Mouse (Mus musculus) adrenal gland, adult (tissue): ENCODE measurements around the gene Rgs19.

Experiments used
- DNase-seq, 2 experiments: peaks; one replicate each; pipeline ENCODE4 v3.0.0; 2022 to 2023; ENCODE audit warnings: low spot score in 1 of 2; ENCODE audit not compliant: inconsistent age in 2 of 2

Gene Rgs19

DNA sequence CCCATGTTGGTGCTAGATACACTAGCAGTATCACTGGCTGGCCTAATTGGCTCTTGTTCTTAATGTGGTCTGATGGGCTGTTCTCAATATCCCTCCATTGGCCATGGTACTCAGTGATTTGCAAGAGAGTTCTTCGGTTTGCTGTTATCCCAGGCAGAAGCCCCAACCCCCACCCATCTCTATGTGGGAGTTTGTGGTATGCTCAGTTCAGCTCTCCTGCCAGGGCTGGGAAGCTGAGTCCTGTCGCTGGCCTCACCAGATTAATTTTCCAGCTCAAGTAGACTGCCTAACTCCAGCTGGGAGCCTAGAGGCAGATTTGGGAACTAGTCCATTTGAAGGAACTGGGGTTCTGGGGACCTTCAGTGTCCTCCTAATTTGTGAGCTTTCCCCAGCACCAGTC, 36.3 kb downstream of the Rgs19 start:
- DNase-seq: no peak

DNA sequence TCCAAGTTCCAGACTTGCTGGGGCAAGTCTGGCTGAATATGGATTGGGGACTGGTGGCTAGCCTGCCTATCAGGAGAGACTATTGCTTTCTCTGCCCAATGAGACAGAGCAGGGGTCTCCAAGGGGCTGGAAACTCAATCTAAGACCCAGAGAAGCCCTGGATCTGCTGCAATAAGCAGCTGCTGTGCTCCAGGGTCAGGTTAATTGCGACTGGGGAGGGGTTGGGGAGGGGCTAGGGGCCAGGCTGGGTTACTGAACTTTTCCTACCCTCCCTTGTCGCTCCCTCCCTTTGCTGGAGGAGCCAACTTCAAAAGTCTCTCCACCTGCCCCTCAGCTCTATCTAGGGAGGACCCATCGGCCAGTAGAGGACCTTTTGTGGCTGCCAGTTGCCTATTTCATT, 37.0 kb downstream of the Rgs19 start, which contains the start of gene Gm29797:
TSS of gene Gm29797 (plus strand) at position 301 of the 400 bp plus-strand sequence.
- no peak for DNase-seq

DNA sequence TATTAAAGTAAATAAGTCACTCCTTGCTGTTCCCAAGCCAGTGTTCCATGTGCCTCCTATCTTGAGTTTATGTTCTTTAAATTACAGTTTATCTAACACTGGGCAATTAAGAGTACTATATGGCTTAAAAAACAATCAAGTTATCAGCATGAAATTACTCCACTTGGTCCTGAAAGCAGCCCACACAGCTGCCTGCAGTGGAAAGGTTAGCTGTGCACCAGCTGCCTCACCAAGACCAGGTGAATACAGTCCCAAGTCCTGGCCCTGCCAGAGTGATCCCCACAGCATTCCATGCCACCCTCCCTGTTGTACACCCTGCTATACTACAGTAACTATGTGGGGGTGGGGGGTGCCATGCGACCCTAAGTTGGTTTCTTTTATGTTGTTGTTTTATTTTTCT, 40.3 kb downstream of the Rgs19 start:
- no peak for DNase-seq

DNA sequence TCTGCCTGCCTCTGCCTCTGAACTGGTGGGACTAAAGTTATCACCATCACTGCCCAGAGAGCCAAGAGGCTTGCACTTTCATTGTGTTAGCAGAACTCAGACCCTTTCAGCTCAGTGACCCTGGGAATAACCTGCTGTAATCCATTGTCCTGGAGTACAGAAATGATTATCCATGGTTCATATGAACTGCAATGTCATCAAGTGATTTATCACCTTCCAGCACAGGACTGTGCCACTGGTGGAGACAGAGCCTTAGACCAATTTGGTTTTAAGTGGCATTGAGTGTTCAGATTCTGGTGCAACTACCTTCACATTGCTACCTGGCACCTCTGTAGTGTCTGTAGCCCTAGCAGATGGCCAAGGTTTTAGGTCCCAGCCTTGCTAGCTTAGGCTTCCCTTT, 40.7 kb downstream of the Rgs19 start:
- DNase-seq: no peak

DNA sequence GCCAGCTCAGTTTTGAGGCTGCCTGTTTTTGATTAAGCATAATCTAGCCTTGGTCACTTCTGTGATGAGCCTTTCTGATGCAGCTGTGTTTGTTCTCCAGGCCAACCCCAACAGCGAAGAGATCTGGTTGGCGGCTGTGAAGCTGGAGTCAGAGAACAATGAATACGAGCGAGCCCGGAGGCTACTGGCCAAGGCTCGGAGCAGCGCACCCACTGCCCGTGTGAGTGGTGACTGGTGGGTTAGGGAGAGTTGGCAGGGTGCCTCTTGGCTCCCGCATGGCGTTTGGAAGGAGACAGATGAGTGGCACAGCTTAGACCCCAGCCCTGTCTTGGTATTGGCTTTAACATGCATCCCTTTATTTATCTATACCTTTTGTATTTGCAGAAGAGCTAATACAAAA, 44.9 kb downstream of the Rgs19 start:
- no peak for DNase-seq

DNA sequence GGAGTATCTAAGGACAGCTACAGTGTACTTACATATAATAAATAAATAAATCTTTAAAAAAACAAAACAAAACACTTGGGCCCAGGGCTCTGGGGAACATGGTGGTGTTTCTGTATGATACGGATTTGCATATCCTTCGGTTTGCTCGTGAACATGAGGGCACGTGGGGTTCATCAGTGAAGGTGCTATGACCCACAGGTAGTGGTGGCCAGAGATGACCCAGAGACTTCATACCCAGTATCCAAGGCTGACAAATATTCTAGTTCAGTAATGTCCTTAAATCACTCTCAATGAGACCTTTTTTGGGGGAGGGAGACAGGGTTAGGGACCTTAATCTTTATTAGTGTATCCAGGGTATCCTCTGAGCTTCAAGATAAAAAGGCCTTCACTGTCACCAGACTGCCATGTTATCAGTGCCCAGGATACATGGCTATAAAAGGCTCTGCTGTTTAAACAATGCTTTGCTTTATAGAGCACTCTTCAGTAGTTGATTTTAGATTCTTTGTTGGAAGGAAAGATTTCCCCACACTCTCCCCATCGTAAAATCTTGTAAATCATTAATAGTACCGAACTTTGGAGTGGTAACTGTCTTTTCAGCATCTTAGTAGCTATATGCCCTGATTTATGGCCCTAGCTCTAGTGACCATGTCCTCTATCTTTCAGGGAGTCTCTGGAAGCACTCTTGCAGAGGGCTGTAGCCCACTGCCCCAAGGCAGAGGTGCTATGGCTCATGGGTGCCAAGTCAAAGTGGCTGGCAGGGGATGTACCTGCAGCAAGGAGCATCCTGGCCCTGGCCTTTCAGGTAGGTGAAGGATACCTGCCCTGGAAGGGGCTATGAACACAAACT, 46.9 kb downstream of the Rgs19 start:
- no peak for DNase-seq

DNA sequence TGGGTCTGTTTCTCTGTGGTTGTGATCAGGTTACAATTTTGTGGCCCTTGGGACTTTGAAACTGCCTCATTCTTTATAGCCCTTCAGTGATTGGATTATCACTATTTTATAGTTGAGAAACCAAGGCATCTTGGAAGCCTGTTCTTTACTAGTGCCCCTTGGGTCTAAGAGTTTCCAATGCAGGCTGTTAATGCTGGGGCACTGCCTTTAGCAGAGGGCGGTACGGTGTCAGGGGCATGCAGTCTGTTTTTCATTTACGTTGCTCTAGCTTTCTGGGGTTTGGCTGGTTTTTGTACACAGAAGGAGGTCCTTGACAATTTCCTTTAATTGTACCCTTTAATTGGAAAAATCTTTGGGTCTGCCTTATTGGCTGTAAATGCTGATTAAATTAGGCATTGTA, 48.1 kb downstream of the Rgs19 start:
- DNase-seq: no peak

DNA sequence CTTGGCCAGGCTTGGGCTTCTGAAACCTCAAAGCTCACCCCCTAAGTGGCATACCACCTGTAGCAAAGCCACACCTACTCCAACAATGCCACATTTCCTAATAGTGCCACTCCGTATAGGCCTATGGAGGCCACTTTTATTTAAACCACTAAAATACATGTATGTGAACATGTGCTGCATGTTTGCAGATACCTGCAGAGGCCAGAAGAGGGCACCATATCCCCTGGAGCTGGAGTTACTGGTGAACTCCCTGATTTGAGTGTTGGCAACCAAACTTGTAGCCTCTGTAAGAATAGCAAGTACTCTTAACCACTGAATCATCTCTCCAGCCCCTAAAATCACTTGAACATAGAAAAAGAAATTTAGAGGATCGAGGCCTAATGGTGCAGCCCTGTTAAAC, 49.4 kb downstream of the Rgs19 start:
- peak; percentile 33 to 84 for DNase-seq
